Comparison of ENCODE assay signal across 11 mouse cellular contexts in genomic region chr9:20902174-20902491, GRCm38 (mm10). TPM values are rescaled to one million over a fixed set of nuclear protein-coding genes. Genes with fewer than 3 reads are reported as not detected.
DNase-seq lines count a peak whose midpoint lies in the region; ATAC-seq lines count a peak whose summit lies in the region.
"Had no signal": no experiment of that assay in that cellular context is flagged by ENCODE, and none has a peak within 500 bp of the region (broad histone marks: within the 10 kb centered on the region; RNA-seq: fewer than 3 reads in every experiment).

No protein-coding gene starts in this region.

- no peaks in the 10 kb centered on the region for H3K9me3 ChIP-seq in heart, embryonic 15.5 days (replicated peaks)
- H3K9me3 ChIP-seq in midbrain, embryonic 16.5 days (replicated peaks; ENCODE audit: control insufficient read depth, low read length, poor library complexity, severe bottlenecking), result no peaks in the 10 kb centered on the region
- no peaks in the 10 kb centered on the region for H3K9me3 ChIP-seq in midbrain, embryonic 11.5 days (ENCODE audit: control insufficient read depth, low read length)
- no peaks in the 10 kb centered on the region for H3K9me3 ChIP-seq in liver, embryonic 13.5 days (replicated peaks)
- no peaks in the 10 kb centered on the region for H3K9me3 ChIP-seq in hindbrain, embryonic 10.5 days
- H3K9me3 ChIP-seq: embryonic facial prominence, embryonic 15.5 days had no signal

- peak overlapping the region; percentile 33 for H3K9ac ChIP-seq in heart, embryonic 15.5 days
- 0 out of 2 replicates have a peak overlapping the region, but pooled peaks have one; percentile 3 for H3K9ac ChIP-seq in midbrain, embryonic 16.5 days (ENCODE audit: low read depth, low read length)
- no peak overlapping the region for H3K9ac ChIP-seq in midbrain, embryonic 11.5 days (ENCODE audit: low read length)
- H3K9ac ChIP-seq in liver, embryonic 13.5 days, result peak overlapping the region; percentile 57
- H3K9ac ChIP-seq: embryonic facial prominence, embryonic 15.5 days had no signal

- no peak overlapping the region for H3K4me3 ChIP-seq in heart, embryonic 15.5 days
- no peak overlapping the region for H3K4me3 ChIP-seq in midbrain, embryonic 16.5 days (ENCODE audit: low read depth, low read length)
- no peak overlapping the region for H3K4me3 ChIP-seq in midbrain, embryonic 11.5 days (ENCODE audit: low read depth, low read length)
- peak overlapping the region; percentile 7 for H3K4me3 ChIP-seq in liver, embryonic 13.5 days (replicated peaks)
- no peak overlapping the region; the same call in 1 of the 2 replicates for H3K4me3 ChIP-seq in hindbrain, embryonic 10.5 days
- H3K4me3 ChIP-seq: embryonic facial prominence, embryonic 15.5 days; left cerebral cortex, adult 2 months had no signal

- H3K27ac ChIP-seq in heart, embryonic 15.5 days, result peak overlapping the region; percentile 55
- no peak overlapping the region for H3K27ac ChIP-seq in midbrain, embryonic 16.5 days (ENCODE audit: low read length)
- H3K27ac ChIP-seq in midbrain, embryonic 11.5 days (ENCODE audit: low read depth, low read length), result no peak overlapping the region
- peak overlapping the region; percentile 78 for H3K27ac ChIP-seq in liver, embryonic 13.5 days
- no peak overlapping the region for H3K27ac ChIP-seq in hindbrain, embryonic 10.5 days
- H3K27ac ChIP-seq: embryonic facial prominence, embryonic 15.5 days; left cerebral cortex, adult 2 months had no signal

- peaks cover 19% of the 10 kb centered on the region for H3K4me1 ChIP-seq in heart, embryonic 15.5 days (replicated peaks)
- peaks cover 7% of the 10 kb centered on the region for H3K4me1 ChIP-seq in midbrain, embryonic 16.5 days (ENCODE audit: control insufficient read depth, insufficient read depth, low read length)
- H3K4me1 ChIP-seq in midbrain, embryonic 11.5 days (ENCODE audit: control insufficient read depth, insufficient read depth, low read length), result peaks cover 8% of the 10 kb centered on the region
- peaks cover 42% of the 10 kb centered on the region for H3K4me1 ChIP-seq in liver, embryonic 13.5 days (replicated peaks)
- peaks cover 19% of the 10 kb centered on the region for H3K4me1 ChIP-seq in hindbrain, embryonic 10.5 days (replicated peaks)

- 16% methylated on average over 6 of the region's 6 CpGs for WGBS in heart, embryonic 15.5 days
- 36% methylated on average over 6 of the region's 6 CpGs for WGBS in midbrain, embryonic 16.5 days
- 49% methylated on average over 6 of the region's 6 CpGs for WGBS in midbrain, embryonic 11.5 days
- WGBS in liver, embryonic 13.5 days (ENCODE audit: insufficient replicate concordance), result 11% methylated on average over 6 of the region's 6 CpGs
- WGBS in hindbrain, embryonic 10.5 days, result 45% methylated on average over 6 of the region's 6 CpGs

- H3K4me2 ChIP-seq in heart, embryonic 15.5 days, result peak overlapping the region; percentile 40
- no peak overlapping the region for H3K4me2 ChIP-seq in midbrain, embryonic 16.5 days (ENCODE audit: low read length)
- no peak overlapping the region for H3K4me2 ChIP-seq in midbrain, embryonic 11.5 days
- peak overlapping the region; percentile 51 for H3K4me2 ChIP-seq in liver, embryonic 13.5 days
- H3K4me2 ChIP-seq: embryonic facial prominence, embryonic 15.5 days had no signal

- intact Hi-C loops in heart, postnatal 10 days (cut with DNase I), result no loop called here

- H3K36me3 ChIP-seq in heart, embryonic 15.5 days, result peaks cover 21% of the 10 kb centered on the region; the same call in 1 of the 2 replicates
- peaks cover 16% of the 10 kb centered on the region for H3K36me3 ChIP-seq in midbrain, embryonic 16.5 days (ENCODE audit: control insufficient read depth, insufficient read depth, low read length)
- H3K36me3 ChIP-seq in midbrain, embryonic 11.5 days (ENCODE audit: control insufficient read depth, insufficient read depth, low read length), result peaks cover 15% of the 10 kb centered on the region
- peaks cover 40% of the 10 kb centered on the region for H3K36me3 ChIP-seq in liver, embryonic 13.5 days
- peaks cover 39% of the 10 kb centered on the region for H3K36me3 ChIP-seq in hindbrain, embryonic 10.5 days

- ATAC-seq in heart, embryonic 15.5 days (replicated peaks; ENCODE audit: insufficient number of reproducible peaks, insufficient read depth, low FRiP score, low read depth), result peak; percentile 7; the same call in 1 of the 2 replicates
- ATAC-seq in midbrain, embryonic 16.5 days, result no peak
- ATAC-seq in midbrain, embryonic 11.5 days (ENCODE audit: low FRiP score), result no peak
- peak; percentile 57 for ATAC-seq in liver, embryonic 13.5 days (ENCODE audit: low read depth)

- DNase-seq in heart, postnatal 10 days, result no peak
- no peak for DNase-seq in midbrain, embryonic 11.5 days (ENCODE audit: low spot score, missing footprints)
- DNase-seq in liver, embryonic 13.5 days, result peak; percentile 48
- no peak for DNase-seq in hindbrain, embryonic 10.5 days (ENCODE audit: low spot score)
- no peak for DNase-seq in cerebellum, adult 9-11 months
- DNase-seq: adrenal gland, postnatal 25 days had no signal

- H3K27me3 ChIP-seq in heart, embryonic 15.5 days, result no peaks in the 10 kb centered on the region
- H3K27me3 ChIP-seq in midbrain, embryonic 16.5 days (ENCODE audit: control insufficient read depth, insufficient read depth, low read depth, low read length), result no peaks in the 10 kb centered on the region
- H3K27me3 ChIP-seq in midbrain, embryonic 11.5 days (ENCODE audit: control insufficient read depth, insufficient read depth, low read length), result no peaks in the 10 kb centered on the region
- no peaks in the 10 kb centered on the region for H3K27me3 ChIP-seq in liver, embryonic 13.5 days
- no peaks in the 10 kb centered on the region for H3K27me3 ChIP-seq in hindbrain, embryonic 10.5 days (ENCODE audit: insufficient read depth, poor library complexity, severe bottlenecking)
- H3K27me3 ChIP-seq: CH12.LX; embryonic facial prominence, embryonic 15.5 days had no signal

RNA-seq across cellular contexts. Expression of gene Eif3g, which starts 3.7 kb away (rescaled TPM):
- polyA plus RNA-seq in heart, embryonic 15.5 days (2015; fragmentation: Nextera tagmentation; extraction: Ambion mirVana), result 183 and 207 TPM in 2 replicates
- total RNA-seq in heart, postnatal 10 days (2021), result 100 to 1,000 TPM; 109 to 113 TPM
- 243 TPM in 2 replicates for polyA plus RNA-seq in midbrain, embryonic 16.5 days (2015; fragmentation: Nextera tagmentation; extraction: Ambion mirVana)
- 348 and 354 TPM in 2 replicates for polyA plus RNA-seq in midbrain, embryonic 11.5 days (2014; fragmentation: Nextera tagmentation; extraction: Ambion mirVana)
- polyA plus RNA-seq in liver, embryonic 13.5 days (2015; fragmentation: Nextera tagmentation; extraction: Ambion mirVana), result 282 and 290 TPM in 2 replicates
- 406 and 412 TPM in 2 replicates for polyA plus RNA-seq in hindbrain, embryonic 10.5 days (2016; fragmentation: Nextera tagmentation; extraction: Ambion mirVana)

RNA-seq across cellular contexts. Expression of gene Ppan, which starts 14.2 kb away (rescaled TPM):
- 31.1 and 40.4 TPM in 2 replicates for polyA plus RNA-seq in heart, embryonic 15.5 days (2015; fragmentation: Nextera tagmentation; extraction: Ambion mirVana)
- 10 to 100 TPM; 13.2 to 13.9 TPM for total RNA-seq in heart, postnatal 10 days (2021)
- polyA plus RNA-seq in midbrain, embryonic 16.5 days (2015; fragmentation: Nextera tagmentation; extraction: Ambion mirVana), result 48.8 and 51.1 TPM in 2 replicates
- 52.3 and 57.1 TPM in 2 replicates for polyA plus RNA-seq in midbrain, embryonic 11.5 days (2014; fragmentation: Nextera tagmentation; extraction: Ambion mirVana)
- polyA plus RNA-seq in liver, embryonic 13.5 days (2015; fragmentation: Nextera tagmentation; extraction: Ambion mirVana), result 89.6 and 90.5 TPM in 2 replicates
- polyA plus RNA-seq in hindbrain, embryonic 10.5 days (2016; fragmentation: Nextera tagmentation; extraction: Ambion mirVana), result 80.1 and 87.3 TPM in 2 replicates

RNA-seq across cellular contexts. Expression of gene Angptl6, which starts 22.6 kb away (rescaled TPM):
- 2.0 and 3.3 TPM in 2 replicates for polyA plus RNA-seq in heart, embryonic 15.5 days (2015; fragmentation: Nextera tagmentation; extraction: Ambion mirVana)
- total RNA-seq in heart, postnatal 10 days (2021), result 1 to 10 TPM; 1.7 to 1.8 TPM
- 15.2 and 17.7 TPM in 2 replicates for polyA plus RNA-seq in midbrain, embryonic 16.5 days (2015; fragmentation: Nextera tagmentation; extraction: Ambion mirVana)
- 5.0 and 6.1 TPM in 2 replicates for polyA plus RNA-seq in midbrain, embryonic 11.5 days (2014; fragmentation: Nextera tagmentation; extraction: Ambion mirVana)
- polyA plus RNA-seq in liver, embryonic 13.5 days (2015; fragmentation: Nextera tagmentation; extraction: Ambion mirVana), result 9.4 and 10.1 TPM in 2 replicates
- 5.5 and 7.0 TPM in 2 replicates for polyA plus RNA-seq in hindbrain, embryonic 10.5 days (2016; fragmentation: Nextera tagmentation; extraction: Ambion mirVana)

RNA-seq across cellular contexts. Expression of gene A230050P20Rik, which starts 33.7 kb away (rescaled TPM):
- 7.1 and 13.4 TPM in 2 replicates for polyA plus RNA-seq in heart, embryonic 15.5 days (2015; fragmentation: Nextera tagmentation; extraction: Ambion mirVana)
- total RNA-seq in heart, postnatal 10 days (2021), result 1 to 10 TPM; 6.5 to 7.2 TPM
- polyA plus RNA-seq in midbrain, embryonic 16.5 days (2015; fragmentation: Nextera tagmentation; extraction: Ambion mirVana), result 7.1 and 13.7 TPM in 2 replicates
- 0.45 and 0.66 TPM in 2 replicates for polyA plus RNA-seq in midbrain, embryonic 11.5 days (2014; fragmentation: Nextera tagmentation; extraction: Ambion mirVana)
- polyA plus RNA-seq in liver, embryonic 13.5 days (2015; fragmentation: Nextera tagmentation; extraction: Ambion mirVana), result 4.2 and 4.8 TPM in 2 replicates
- polyA plus RNA-seq in hindbrain, embryonic 10.5 days (2016; fragmentation: Nextera tagmentation; extraction: Ambion mirVana), result 0.85 and 1.4 TPM in 2 replicates

RNA-seq across cellular contexts. Expression of gene Dnmt1, which starts 57.6 kb away (rescaled TPM):
- polyA plus RNA-seq in heart, embryonic 15.5 days (2015; fragmentation: Nextera tagmentation; extraction: Ambion mirVana), result 41.7 and 61.2 TPM in 2 replicates
- 10 to 100 TPM; 28.9 to 30.6 TPM for total RNA-seq in heart, postnatal 10 days (2021)
- polyA plus RNA-seq in midbrain, embryonic 16.5 days (2015; fragmentation: Nextera tagmentation; extraction: Ambion mirVana), result 67.7 and 71.7 TPM in 2 replicates
- 67.4 and 73.3 TPM in 2 replicates for polyA plus RNA-seq in midbrain, embryonic 11.5 days (2014; fragmentation: Nextera tagmentation; extraction: Ambion mirVana)
- 63.3 and 75.0 TPM in 2 replicates for polyA plus RNA-seq in liver, embryonic 13.5 days (2015; fragmentation: Nextera tagmentation; extraction: Ambion mirVana)
- polyA plus RNA-seq in hindbrain, embryonic 10.5 days (2016; fragmentation: Nextera tagmentation; extraction: Ambion mirVana), result 104 and 150 TPM in 2 replicates

Comparison
In these comparisons a context has a peak if more than half of its experiments do, and no peak if none do; other contexts are left out.
1. ATAC-seq: peak in heart, embryonic 15.5 days (single experiment) and liver, embryonic 13.5 days (single experiment); none in midbrain, embryonic 16.5 days (single experiment) and midbrain, embryonic 11.5 days (single experiment).
2. H3K27ac ChIP-seq: peak in heart, embryonic 15.5 days (single experiment) and liver, embryonic 13.5 days (single experiment); none in midbrain, embryonic 16.5 days (single experiment), midbrain, embryonic 11.5 days (single experiment) and hindbrain, embryonic 10.5 days (single experiment).
3. H3K4me2 ChIP-seq: peak in heart, embryonic 15.5 days (single experiment) and liver, embryonic 13.5 days (single experiment); none in midbrain, embryonic 16.5 days (single experiment) and midbrain, embryonic 11.5 days (single experiment).